Mouse (Mus musculus) natural killer cell, adult 2 months (primary cell): ENCODE results near the gene Iqcd.

Experiments used
- DNase-seq, 2 experiments: peaks; one replicate each; pipeline ENCODE4 v3.0.0; 2022; ENCODE audit warnings: low spot score in 2 of 2

The Iqcd gene

GRCm38 (mm10) chr5:120627515-120628300, 38.9 kb downstream of the Iqcd start:
- DNase-seq, result no peak

GRCm38 (mm10) chr5:120628624-120629023, 39.8 kb downstream of the Iqcd start:
- DNase-seq, result no peak

DNA sequence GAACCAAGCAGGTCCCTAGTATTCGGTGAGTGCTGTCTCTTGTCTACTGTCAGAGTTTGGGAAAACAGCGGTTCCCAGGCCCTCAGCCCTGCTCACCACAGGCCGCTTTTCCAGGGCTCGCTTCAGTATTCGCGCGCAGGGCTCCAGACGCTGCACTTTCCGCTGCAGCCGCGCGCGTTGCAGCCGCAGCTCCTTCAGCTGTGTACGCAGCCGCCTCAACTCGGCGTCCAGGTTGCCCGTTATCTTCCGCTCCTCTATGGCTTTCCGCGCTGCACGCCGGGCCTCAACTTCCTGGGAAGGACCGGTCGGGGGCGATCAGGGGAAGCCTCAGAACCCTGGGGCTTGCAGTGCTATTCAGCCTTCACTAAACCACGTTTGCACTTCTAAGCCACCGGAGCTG, 42.3 kb downstream of the Iqcd start:
- DNase-seq, result no peak

DNA sequence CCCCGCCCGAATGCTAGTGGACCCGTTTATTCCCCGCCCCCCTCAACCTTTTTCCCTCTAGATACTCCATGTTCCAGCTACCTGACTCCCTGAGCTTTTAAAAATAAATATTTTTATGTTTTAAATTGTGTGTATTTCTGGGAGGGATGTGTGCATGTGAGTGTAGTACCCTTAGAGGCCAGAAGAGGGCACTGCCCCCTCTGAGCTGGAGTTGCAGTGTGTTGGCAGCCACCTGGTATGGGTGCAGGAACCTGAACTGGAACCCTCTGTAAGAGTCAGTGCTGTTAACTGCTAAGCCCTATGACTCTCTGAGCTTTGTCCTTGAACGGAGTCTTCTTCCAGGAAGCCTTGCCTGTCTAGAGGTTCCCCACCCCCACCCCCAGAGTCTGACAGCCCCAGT, 43.1 kb downstream of the Iqcd start:
- no peak for DNase-seq

- no peak for DNase-seq
Observed at GRCm38 (mm10) chr5:120634131-120634530, 45.3 kb downstream of the Iqcd start, which contains the start of gene Cfap73. Gene Cfap73 (minus strand): TSS chr5:120634235.

DNA sequence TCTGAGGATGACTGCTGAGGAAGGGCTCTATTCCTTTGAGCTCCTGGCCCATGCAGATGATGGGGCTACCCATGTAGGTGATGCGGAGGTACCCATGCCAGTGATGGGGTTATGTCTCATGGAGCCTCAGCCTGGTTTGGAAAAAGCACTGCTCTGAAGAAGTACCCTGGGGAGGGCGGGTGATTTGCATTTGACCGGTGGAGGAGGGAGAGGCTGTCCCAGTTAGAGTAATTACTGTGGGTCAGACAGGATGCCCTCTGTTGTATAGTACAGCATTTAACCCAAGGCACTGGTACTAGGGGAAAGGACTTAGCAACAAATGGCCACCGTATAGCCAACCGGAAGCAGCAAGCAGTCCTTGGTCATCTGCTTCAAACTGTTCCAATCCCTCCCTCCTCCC, 46.0 kb downstream of the Iqcd start:
- DNase-seq, result no peak

- DNase-seq, result no peak
Observed at GRCm38 (mm10) chr5:120635633-120636032, 46.8 kb downstream of the Iqcd start.

- no peak for DNase-seq
Observed at GRCm38 (mm10) chr5:120640094-120640493, 51.3 kb downstream of the Iqcd start.

- DNase-seq, result no peak
Observed at GRCm38 (mm10) chr5:120643365-120644085, 54.7 kb downstream of the Iqcd start.

- no peak for DNase-seq
Observed at GRCm38 (mm10) chr5:120644227-120644626, 55.4 kb downstream of the Iqcd start.

GRCm38 (mm10) chr5:120645851-120646250, 57.0 kb downstream of the Iqcd start:
- no peak for DNase-seq

DNA sequence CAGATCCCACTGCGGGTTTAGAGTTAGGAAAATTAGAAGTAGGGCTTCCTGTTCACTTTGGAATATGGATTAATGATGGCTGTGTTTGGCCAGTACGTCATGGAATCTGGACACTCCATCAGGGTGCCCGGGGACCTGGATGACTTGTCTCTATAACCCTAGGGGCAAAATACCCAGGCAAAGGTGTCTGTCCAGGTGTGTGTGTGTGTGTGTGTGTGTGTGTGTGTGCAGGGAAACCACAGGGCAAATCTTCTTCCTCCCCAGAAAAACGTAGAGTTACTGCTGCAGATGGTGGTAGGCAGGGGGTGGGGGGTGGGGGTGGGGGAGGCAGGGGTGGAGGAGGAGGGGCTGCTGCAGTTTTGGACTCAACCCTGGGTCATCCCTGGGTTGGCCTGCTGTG, 58.5 kb downstream of the Iqcd start:
- DNase-seq, result no peak

DNA sequence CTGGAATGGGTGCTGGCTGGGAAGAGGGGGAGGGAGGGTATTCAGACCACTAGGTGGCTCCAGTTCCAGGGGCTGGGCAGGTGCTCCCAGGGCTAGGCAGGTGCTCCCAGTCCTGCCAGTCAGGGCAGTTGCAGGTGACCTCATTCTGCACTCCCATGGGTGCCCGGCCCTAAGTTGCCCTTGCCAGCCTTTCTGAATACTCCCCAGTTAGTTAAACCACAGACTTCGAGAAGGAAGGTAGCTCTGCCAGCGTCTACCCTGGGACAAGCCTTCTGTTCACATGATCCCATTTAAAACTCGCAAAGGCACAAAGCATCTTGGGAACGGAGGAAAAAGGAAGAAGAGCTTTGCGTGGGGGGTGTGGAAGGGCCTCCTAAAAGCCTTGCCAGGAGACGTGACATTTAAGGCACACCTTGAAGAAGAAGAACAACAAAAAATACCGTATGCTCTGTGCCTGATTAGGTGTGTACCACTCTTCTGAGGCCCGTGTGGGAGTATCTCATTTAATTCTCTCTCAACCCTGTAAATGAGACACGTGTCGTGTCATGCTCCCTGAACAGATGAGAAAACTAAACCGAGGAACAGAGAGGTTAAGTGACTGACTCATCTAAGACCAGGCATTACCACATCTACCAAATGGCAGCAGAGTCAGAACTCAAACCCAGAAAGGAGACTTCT, 59.1 kb downstream of the Iqcd start:
- peak in 1 of 2 experiments; percentile 32 for DNase-seq

DNA sequence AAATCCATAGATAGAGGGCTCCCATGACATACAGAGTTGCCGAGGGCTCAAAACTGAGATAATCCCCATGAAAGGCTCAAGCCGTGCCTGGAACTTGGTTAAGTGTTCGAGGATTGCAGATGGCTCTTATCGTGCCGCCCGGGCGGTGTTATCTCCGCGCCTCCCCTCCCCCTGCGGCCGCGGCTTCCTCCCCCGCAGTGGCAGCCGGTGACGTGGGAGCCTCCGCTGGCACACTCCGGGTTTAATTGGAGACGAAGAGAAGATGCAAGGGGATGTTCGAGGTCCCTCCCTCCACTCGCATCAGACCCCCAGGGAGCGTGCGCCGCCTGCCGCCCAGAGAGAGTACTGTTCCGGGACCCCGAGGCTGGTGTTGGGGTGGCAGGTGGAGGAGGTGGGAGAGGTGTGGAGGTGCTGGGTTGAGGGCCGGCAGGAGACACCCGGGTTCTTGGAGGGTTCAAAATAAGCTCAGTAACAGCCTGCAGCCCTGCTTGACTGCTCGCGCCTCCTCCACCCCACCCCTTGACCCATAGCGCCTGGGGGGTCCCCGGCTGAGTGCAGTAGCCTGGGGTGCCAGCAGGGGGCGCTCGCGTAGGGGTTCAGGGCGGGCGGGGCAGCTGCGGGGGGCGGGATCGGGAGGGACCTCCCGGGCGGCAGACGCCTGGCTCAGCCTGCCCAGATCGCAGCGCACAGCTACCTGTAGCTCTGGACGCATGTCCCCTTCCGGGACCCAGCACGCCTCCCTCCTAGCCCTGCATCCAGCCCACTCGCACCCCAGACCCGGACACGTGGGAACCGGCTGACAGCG, 60.0 kb downstream of the Iqcd start, which contains the start of gene Rasal1:
Gene Rasal1 (plus strand): TSS at position 244 of the 805 bp plus-strand sequence.
- peak; percentile 74 to 87 for DNase-seq

GRCm38 (mm10) chr5:120649374-120649933, 60.6 kb downstream of the Iqcd start:
- DNase-seq, result no peak

DNA sequence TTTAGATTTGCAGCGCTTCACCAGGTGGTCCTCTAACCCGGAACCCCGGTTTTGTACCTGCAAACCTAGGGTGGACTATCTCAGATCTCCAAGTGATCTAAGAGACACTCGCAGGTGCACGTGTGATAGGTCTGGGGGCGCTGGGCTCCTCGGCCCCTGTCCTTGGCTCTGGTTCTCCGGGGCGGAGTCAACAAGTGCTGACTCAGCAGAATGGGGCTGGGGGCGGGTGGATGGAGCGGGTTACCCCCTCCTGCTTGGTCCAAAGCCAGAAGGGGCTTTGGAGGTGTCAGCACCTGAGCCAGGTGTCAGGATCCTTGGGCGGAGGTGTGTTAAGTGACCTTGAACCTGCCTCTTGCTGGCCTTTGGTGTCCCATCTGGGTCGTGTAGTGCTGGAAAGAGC, 61.1 kb downstream of the Iqcd start:
- DNase-seq, result no peak

- DNase-seq, result no peak
Observed at GRCm38 (mm10) chr5:120651230-120651629, 62.4 kb downstream of the Iqcd start.

- DNase-seq, result peak in 1 of 2 experiments; percentile 25
Observed at GRCm38 (mm10) chr5:120652915-120653701, 64.3 kb downstream of the Iqcd start.

DNA sequence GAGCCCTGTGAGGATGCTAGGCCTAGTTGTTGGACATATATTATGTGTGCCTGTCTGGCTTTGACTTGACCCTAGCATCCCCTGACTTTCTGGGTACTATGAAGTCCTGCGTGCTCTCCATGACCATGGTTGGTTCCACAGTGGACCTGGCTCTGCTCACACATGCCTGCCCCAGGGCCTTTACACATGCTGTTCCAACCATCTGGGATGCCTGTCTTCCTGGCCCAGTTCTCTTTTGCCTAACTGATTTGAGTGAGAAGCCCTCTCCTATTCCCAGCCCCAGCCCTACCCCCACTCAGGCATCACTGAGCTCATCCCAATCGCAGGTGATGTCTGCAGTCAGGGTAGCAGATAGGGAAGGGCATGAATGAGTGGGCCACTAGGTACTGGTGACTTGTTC, 65.1 kb downstream of the Iqcd start:
- DNase-seq, result no peak

- no peak for DNase-seq
Observed at GRCm38 (mm10) chr5:120656281-120656751, 67.5 kb downstream of the Iqcd start.
